Comparison of ENCODE assay signal across 8 mouse cellular contexts in genomic region chr7:141046931-141047580, GRCm38 (mm10). TPM values are rescaled to one million over a fixed set of nuclear protein-coding genes. Genes with fewer than 3 reads are reported as not detected.
DNase-seq lines count a peak whose midpoint lies in the region; ATAC-seq and TF ChIP-seq lines count a peak whose summit lies in the region.

No protein-coding gene starts in this region.

- peak overlapping the region; percentile 51 for H3K4me3 ChIP-seq in heart, embryonic 10.5 days
- no peak overlapping the region for H3K4me3 ChIP-seq in kidney, postnatal 0 days (replicated peaks; ENCODE audit: low read depth, low read length)

- 53% methylated on average over 6 of the region's 6 CpGs for WGBS in heart, embryonic 10.5 days
- WGBS in kidney, postnatal 0 days, result 62% methylated on average over 6 of the region's 6 CpGs

- peak overlapping the region; percentile 70; the same call in 1 of the 2 replicates for H3K27ac ChIP-seq in heart, embryonic 10.5 days
- peak overlapping the region; percentile 88 for H3K27ac ChIP-seq in kidney, postnatal 0 days

- peak overlapping the region; percentile 69; the same call in 1 of the 2 replicates for H3K4me2 ChIP-seq in kidney, postnatal 0 days (ENCODE audit: low read length)

- no peaks in the 10 kb centered on the region for H3K36me3 ChIP-seq in heart, embryonic 10.5 days
- no peaks in the 10 kb centered on the region for H3K36me3 ChIP-seq in kidney, postnatal 0 days (ENCODE audit: insufficient read depth, low read length)

- peaks cover 16% of the 10 kb centered on the region for H3K27me3 ChIP-seq in heart, embryonic 10.5 days (ENCODE audit: insufficient read depth, poor library complexity, severe bottlenecking)
- no peaks in the 10 kb centered on the region for H3K27me3 ChIP-seq in kidney, postnatal 0 days (ENCODE audit: insufficient read depth, low read length)

- H3K4me1 ChIP-seq in heart, embryonic 10.5 days, result peaks cover 18% of the 10 kb centered on the region
- no peaks in the 10 kb centered on the region; the same call in 1 of the 2 replicates for H3K4me1 ChIP-seq in kidney, postnatal 0 days (replicated peaks; ENCODE audit: insufficient read depth, low read length)

- DNase-seq in CD4-positive helper T cell, adult 2 months (ENCODE audit: low read depth, low spot score), result peak; percentile 33
- peak; percentile 50 for DNase-seq in NIH3T3 (ENCODE audit: low read depth)
- DNase-seq in heart, embryonic 10.5 days (ENCODE audit: low spot score), result no peak
- peak; percentile 83 for DNase-seq in kidney, postnatal 0 days (ENCODE audit: low spot score)
- no peak for DNase-seq in thymus, postnatal 10 days (ENCODE audit: low spot score in 2 of 2)
- no peak for DNase-seq in cerebellum, adult 11-12 months
- DNase-seq in retina, postnatal 1 day, result no peak

- H3K9ac ChIP-seq in kidney, postnatal 0 days (ENCODE audit: low read depth, low read length), result no peak overlapping the region

- no peak for TF ChIP-seq CTCF in kidney, postnatal 0 days (IDR thresholded peaks at IDR 0.05; ENCODE audit: low read depth)

- H3K9me3 ChIP-seq in heart, embryonic 10.5 days, result no peaks in the 10 kb centered on the region
- H3K9me3 ChIP-seq in kidney, postnatal 0 days (replicated peaks; ENCODE audit: low read length), result no peaks in the 10 kb centered on the region

- ATAC-seq in kidney, postnatal 0 days (replicated peaks; ENCODE audit: low FRiP score, low read depth), result no peak
- ATAC-seq in megakaryocyte-erythroid progenitor cell, adult 5-6 weeks (replicated peaks; ENCODE audit: low FRiP score, low TSS enrichment, poor library complexity, severe bottlenecking), result peak; percentile 88

RNA-seq across cellular contexts. Expression of gene B4galnt4, which starts 13.8 kb away (rescaled TPM):
- 2.6 and 12.7 TPM in 2 replicates for polyA plus RNA-seq in heart, embryonic 10.5 days (2016; fragmentation: Nextera tagmentation; extraction: Ambion mirVana)
- polyA plus RNA-seq in kidney, postnatal 0 days (2015; fragmentation: Nextera tagmentation; extraction: Ambion mirVana), result 6.4 and 7.4 TPM in 2 replicates
- 0.20 and 0.70 TPM in 2 replicates for total RNA-seq in megakaryocyte-erythroid progenitor cell, adult 5-6 weeks (2014; fragmentation: Nextera tagmentation)
- total RNA-seq in megakaryocyte-erythroid progenitor cell, adult 5-6 weeks (2017), result not detected in 2 replicates

RNA-seq across cellular contexts. Expression of gene Gm17387, which starts 18.1 kb away (rescaled TPM):
- polyA plus RNA-seq in heart, embryonic 10.5 days (2016; fragmentation: Nextera tagmentation; extraction: Ambion mirVana), result not detected in 2 replicates
- not detected in 2 replicates for polyA plus RNA-seq in kidney, postnatal 0 days (2015; fragmentation: Nextera tagmentation; extraction: Ambion mirVana)
- total RNA-seq in megakaryocyte-erythroid progenitor cell, adult 5-6 weeks (2014; fragmentation: Nextera tagmentation), result not detected in 2 replicates
- total RNA-seq in megakaryocyte-erythroid progenitor cell, adult 5-6 weeks (2017), result not detected in 2 replicates

RNA-seq across cellular contexts. Expression of gene Ifitm6, which starts 29.3 kb away (rescaled TPM):
- polyA plus RNA-seq in heart, embryonic 10.5 days (2016; fragmentation: Nextera tagmentation; extraction: Ambion mirVana), result not detected in 2 replicates
- 1.1 and 1.5 TPM in 2 replicates for polyA plus RNA-seq in kidney, postnatal 0 days (2015; fragmentation: Nextera tagmentation; extraction: Ambion mirVana)
- not detected in 2 replicates for total RNA-seq in megakaryocyte-erythroid progenitor cell, adult 5-6 weeks (2014; fragmentation: Nextera tagmentation)
- total RNA-seq in megakaryocyte-erythroid progenitor cell, adult 5-6 weeks (2017), result 25.3 TPM in 1 of 2 replicates, not detected in the other

RNA-seq across cellular contexts. Expression of gene Pkp3, which starts 31.0 kb away (rescaled TPM):
- polyA plus RNA-seq in heart, embryonic 10.5 days (2016; fragmentation: Nextera tagmentation; extraction: Ambion mirVana), result 0.94 and 3.4 TPM in 2 replicates
- polyA plus RNA-seq in kidney, postnatal 0 days (2015; fragmentation: Nextera tagmentation; extraction: Ambion mirVana), result 11.1 and 13.4 TPM in 2 replicates
- 0.17 and 11.2 TPM in 2 replicates for total RNA-seq in megakaryocyte-erythroid progenitor cell, adult 5-6 weeks (2014; fragmentation: Nextera tagmentation)
- 2.8 TPM in 1 of 2 replicates, not detected in the other for total RNA-seq in megakaryocyte-erythroid progenitor cell, adult 5-6 weeks (2017)

RNA-seq across cellular contexts. Expression of gene Ifitm3, which starts 36.5 kb away (rescaled TPM):
- 24.5 and 32.7 TPM in 2 replicates for polyA plus RNA-seq in heart, embryonic 10.5 days (2016; fragmentation: Nextera tagmentation; extraction: Ambion mirVana)
- 515 and 606 TPM in 2 replicates for polyA plus RNA-seq in kidney, postnatal 0 days (2015; fragmentation: Nextera tagmentation; extraction: Ambion mirVana)
- 53.9 and 67.3 TPM in 2 replicates for total RNA-seq in megakaryocyte-erythroid progenitor cell, adult 5-6 weeks (2014; fragmentation: Nextera tagmentation)
- 54.1 and 55.3 TPM in 2 replicates for total RNA-seq in megakaryocyte-erythroid progenitor cell, adult 5-6 weeks (2017)

Comparison
In these comparisons a context has a peak if more than half of its experiments do, and no peak if none do; other contexts are left out.
1. DNase-seq: peak in CD4-positive helper T cell, adult 2 months (single experiment), NIH3T3 (single experiment) and kidney, postnatal 0 days (single experiment); none in heart, embryonic 10.5 days (single experiment), thymus, postnatal 10 days (0 of 2), cerebellum, adult 11-12 months (single experiment) and retina, postnatal 1 day (single experiment).